Mouse (Mus musculus) retina, postnatal 7 days (tissue): ENCODE measurements around the gene Tsnax.

Experiments
- DNase-seq: peaks from one replicate; pipeline ENCODE4 v3.0.0-alpha.2; 2012; ENCODE audit warnings: low read depth, low spot score

The Tsnax gene

DNA sequence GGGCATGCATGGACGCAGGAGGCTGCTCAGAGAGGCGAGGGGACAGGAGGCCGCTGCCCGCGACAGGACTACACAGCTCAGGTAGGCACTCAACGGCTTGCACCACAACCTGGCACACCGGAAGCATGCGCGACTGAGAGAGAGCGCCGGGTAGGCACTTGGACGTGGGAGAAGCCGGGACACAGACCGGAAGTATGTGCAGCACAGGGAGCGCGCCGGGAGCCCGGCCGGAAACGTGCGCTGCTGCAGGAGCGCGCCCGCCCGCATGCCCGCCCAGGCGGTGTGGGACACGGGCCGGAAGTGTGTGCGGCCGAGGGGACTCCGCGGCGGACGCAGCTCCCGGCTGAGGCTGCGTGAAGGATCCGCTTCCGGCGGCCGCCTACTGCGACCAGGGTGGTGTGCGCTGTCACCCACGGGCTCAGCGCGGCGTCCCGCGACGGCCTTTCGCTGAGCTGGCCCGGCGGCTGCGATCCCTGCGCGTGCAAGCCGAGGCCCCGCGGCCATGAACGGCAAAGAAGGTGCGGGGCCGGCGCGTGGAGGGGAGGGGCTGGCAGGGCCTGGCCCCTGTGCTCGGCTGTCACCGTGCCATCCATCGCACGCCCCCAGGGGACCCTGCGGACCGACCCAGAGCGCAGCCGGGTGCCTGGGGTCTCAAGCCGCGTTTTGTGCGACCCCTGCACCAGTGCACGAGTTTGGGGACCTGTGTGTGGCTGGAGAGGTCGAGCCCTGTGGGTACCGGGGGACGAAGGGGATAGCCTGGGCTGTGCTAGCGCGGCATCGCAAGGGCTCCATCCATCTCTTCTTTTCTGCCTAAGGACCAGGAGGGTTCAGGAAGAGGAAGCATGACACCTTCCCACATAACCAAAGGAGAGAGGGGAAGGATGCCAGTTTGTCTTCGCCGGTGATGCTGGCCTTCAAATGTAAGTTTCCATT, at the start of gene Tsnax:
TSS of gene Tsnax (plus strand) at position 303 of the 933 bp plus-strand sequence.
- DNase-seq = peak; percentile 85

DNA sequence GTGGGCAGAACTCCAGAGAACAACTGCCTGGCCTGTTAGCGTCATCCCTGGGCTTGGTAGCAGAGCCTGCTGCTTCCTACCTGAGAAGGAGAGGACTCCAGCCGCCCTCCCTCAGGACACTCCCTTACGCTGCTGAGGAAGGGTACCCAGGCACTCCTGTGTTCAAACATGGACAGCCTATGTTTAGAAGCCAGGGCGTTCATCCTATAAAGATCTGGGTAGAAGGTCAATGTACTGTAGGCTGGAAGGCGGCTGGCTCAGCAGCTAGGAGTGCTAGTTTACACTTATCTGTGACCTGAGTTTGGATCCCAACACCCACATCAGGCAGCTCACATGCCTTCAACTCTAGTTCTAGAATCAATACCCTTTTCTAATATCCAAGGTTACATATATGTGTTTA, 49.6 kb upstream of the Tsnax start:
- no peak for DNase-seq

DNA sequence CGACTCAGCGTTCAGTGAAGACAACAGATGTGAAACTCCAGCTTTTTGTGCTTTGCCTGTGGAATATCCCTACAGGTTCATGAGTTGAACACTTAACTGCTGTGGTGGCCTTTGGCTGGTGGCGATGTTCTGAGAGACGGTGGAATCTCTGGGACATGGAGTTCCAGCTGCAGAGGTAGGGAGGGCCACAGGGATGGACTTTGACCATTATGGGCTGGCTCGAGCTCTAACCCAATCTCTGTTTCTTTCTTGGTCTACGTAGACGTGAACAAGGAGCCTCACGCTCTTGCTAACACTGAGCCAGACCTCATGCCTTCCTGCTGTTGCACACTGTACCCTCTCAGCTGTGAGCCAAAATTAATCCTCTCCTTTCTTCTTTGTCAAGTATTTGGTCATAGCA, 47.8 kb upstream of the Tsnax start:
- no peak for DNase-seq

DNA sequence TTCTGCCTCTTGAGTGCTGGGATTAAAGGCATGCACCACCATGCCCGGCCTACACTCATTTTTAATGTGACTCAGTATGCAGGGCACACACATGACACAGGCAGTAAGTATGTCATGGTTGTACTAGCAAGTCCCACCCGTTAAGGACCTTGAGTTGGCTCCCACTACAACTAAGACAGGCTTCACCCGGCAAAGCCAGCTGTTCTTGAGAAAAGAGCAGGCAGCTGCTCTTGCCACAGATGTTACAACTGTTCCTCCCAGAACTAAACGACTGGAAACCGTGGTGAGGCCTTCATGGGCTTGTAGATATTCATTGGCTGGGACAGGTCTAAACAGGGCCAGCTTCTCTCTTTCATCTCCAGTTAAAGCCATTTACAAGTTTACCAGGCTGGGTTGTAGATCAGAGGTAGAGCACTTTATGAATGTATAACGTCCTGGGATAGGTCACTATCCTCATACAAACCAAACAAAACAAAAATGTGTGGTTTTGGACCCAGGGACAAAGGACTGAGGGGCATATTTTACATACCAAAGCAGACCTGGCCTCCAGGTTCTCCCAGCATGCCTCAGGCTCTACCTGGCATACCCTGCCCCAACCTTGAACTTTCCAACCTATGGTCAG, 42.4 kb upstream of the Tsnax start:
- no peak for DNase-seq

DNA sequence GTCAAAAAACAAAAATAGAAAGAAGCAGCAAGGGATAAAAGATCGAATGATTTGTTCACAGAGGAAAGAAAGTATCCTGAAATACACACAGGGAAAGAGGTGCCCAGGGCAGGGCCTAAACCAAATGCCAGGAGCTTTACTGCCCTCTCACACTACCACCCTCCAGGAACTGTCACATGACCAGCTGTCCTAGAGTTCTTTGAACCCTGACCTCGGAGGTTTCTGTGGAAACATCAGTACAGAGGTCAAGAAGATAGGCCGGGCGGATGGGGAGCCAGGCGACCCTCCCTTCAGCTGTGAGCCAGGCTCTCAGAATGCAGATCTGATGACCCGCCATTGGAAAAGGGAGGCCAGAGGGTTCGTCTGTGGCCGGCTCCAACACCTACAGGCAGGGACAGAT, 39.6 kb upstream of the Tsnax start:
- DNase-seq = no peak

DNA sequence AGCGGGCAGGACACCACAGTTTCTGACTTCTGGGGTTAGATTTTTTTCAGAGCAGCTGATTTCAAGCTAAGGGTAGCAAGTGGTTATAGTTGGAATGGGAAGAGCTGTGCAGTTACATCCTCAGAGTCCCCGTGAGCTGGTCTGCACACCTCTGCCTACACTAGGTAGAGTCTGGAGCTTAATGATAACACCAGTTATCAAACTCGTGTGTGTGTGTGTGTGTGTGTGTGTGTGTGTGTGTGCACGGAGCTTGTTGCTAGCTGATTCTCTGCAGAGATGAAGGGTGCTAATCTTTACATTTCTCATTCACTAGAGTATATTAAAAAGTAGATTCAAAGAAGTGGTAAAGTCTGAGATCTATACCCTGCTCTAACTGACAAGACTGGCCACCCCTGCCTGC, 38.5 kb upstream of the Tsnax start:
- no peak for DNase-seq

DNA sequence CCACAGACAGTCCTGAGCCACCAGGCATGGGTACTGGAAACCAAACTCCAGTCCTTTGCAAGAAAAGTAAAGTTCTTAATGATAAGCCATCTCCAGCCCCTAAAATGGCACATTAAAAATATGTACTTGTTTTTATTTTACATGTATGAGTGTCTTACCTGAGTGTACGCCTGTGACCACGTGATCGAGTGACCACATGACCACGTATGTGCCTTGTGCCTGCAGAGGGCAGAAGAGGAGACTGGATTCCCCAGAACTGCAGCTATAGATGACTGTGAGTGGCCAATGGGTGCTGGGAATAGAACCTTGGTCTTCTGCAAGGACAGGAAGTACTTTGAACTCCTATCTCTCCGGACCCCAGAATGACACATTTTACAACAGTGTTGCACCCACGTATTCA, 36.6 kb upstream of the Tsnax start:
- DNase-seq = no peak

DNA sequence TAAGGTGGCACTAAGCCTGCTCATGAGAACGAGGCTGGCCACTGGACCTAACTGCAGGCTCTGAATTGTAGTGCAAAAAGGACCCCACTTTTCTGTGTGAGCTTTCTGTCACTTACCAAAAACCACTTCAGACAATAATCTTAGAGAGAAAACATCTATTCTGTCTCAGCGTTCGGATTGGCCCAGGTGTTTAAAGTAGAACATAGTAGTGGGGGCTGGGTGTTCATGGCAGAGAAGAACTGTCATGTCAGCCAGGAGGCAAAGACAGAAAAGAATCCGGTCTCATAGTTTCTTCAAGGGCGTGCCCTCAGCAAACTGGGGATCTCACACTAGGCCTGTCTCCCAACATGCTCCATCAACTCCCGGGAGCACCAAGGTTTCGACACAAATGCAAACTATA, 34.8 kb upstream of the Tsnax start:
- DNase-seq = no peak

DNA sequence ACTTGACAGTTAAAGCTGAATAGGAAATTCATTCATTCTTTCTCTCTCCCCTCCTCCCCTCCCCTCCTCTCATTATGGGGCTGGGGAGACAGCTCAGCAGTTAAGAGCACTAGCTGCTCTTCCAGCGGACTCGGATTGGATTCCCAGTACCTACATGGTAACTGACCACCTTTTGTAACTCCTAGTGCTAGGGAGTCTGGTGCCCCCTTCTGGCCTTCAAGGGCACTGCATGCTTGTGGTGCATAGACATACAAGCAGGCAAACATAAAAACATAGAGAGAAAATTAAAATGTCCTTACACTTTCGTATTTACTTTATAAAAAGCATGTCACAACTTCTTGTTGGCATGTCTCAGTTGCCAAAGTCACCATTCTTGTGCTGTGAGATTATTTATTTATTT, 32.8 kb upstream of the Tsnax start:
- DNase-seq = no peak

DNA sequence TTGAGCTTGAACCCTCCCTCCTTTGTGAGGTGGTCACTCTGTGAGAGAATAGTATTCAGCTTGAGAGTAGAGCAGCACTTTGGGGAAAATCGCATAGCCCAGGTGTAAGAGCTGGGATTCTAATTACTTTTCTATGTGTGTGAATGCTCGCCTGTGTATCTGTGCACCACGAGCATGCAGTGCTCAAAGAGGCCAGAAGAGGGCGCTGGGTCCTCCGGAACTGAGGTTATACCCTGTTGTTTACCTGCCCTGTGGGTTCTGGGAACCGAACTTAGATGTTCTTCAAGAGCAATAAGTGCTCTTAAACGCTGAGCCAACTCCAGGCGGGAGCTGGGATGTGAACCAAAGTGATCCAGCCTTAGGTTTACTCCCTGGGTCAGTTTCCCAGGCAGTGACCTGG, 32.0 kb upstream of the Tsnax start:
- no peak for DNase-seq

DNA sequence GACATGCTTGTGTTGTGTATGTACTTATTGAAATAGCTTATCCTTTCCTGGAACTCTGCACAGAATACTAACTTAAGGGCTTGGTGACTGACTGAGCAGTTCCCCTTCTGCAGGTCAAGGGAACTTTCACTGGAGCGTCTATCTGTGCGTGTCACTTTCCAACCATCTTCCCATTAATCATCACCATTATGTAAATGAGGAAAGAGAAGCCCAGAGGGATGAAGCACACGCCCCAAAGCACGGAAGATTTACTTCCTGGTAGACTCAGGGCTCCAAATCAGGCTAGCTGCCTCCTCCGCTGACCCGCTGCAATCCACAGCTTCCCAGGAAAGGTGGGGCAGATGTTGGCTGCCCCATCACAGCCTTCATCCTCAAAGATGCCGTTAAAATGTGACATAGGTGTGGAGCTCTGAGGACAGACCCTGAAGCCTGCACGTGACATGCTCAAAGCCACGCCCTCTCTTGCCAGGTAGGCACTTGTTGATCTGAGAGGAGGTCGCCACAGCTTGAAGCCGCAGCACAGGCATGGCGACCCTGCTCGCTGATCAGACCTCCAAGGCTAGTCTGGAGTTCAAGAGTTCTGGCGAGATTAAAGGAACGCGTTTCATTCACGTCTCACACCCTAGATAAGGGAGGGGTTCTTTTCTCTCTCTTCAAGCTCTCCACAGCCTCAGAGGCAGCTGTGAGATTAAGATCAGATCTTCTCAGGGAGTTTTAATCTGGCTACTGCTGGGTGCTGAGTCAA, 21.7 kb upstream of the Tsnax start:
- peak; percentile 33 for DNase-seq

DNA sequence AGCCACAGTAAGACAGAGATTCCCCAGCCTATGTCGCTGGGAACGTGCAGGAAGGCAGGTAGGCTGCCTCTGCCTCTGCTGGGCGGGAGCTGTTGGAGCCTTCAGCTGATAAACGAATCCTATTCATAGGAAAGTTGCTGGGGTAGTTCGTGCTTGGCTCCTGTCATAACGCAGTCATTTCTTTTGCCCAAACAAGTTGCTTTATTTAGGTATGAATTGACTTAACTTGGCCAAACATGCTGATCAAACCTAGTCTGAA, 21.2 kb upstream of the Tsnax start:
- DNase-seq = no peak

DNA sequence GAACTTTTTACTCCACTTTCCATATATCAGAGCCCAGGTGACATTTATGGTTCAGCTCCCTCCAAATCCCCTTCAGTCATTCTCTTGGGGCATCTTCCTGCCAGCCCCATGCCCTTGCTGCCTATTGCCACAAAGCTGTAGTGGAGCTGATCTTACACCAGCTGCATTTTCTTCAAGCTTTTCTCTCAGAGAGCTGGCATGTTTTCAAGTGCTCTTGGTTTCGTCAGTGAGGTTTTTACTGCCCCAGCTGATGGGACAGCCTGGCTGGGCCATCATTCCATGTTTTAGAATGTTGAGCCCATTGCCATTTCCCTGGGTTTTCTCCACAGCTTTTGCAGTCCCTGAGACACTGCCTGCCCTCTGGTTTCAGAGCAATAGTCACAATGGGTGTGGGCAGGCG, 17.0 kb upstream of the Tsnax start:
- no peak for DNase-seq

DNA sequence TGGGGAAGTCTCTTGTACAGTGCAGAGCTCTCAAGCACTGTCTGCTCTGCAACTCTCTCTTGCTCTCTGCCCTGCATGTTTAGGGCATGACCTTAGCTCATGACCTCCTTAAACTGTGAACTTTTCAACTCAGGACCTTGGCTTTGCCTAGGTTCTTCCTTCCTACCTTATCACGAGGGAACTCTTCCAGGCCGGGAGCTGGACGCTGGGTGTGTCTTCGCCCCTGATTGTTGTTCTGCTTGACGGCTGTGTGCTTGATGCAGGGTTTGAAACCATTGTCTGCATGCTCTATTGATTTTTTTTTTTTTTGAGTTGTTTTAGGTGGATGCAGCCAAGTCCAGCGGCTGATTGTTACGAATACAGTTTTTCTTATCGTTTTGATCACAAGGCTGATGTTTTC, 11.3 kb downstream of the Tsnax start:
- DNase-seq = no peak

DNA sequence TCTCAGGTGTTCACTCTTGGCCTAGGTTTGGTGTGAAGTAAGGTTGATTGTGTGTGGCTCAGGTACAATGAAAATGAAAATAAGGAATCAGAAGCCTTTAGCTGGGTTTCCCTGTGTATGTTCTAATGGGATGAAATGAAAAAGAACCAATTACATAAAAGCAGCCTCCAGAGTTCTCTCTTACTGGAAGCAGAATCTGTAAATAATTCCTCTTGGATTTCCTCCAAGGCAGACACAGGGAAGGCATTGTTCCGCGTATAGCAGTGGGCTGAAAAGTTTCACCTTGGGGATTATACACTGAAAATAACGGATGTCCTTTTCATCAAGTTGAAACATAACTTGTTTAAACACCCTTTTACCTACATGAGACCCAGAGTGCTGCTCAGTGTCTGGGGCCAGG, 14.4 kb downstream of the Tsnax start:
- DNase-seq = no peak

DNA sequence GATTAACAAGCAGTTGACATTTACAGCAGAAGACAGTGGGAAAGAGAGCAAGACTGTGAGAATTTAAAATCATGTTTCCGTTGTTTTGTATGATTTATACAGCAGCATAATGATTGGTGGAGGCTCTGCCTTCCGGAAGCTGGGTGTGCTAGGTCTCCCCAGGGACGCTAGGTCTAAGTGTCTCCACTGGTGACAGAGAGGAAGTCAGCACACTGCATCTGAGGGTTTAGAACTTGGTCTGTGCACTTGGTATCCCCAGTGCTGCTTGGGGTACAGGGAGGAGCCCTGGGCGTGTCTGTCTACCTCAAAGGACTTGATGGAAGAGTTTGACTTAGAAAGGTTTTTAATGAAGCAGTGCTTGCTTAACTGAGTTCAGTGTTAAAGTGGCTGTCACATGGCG, 16.0 kb downstream of the Tsnax start:
- DNase-seq = no peak

DNA sequence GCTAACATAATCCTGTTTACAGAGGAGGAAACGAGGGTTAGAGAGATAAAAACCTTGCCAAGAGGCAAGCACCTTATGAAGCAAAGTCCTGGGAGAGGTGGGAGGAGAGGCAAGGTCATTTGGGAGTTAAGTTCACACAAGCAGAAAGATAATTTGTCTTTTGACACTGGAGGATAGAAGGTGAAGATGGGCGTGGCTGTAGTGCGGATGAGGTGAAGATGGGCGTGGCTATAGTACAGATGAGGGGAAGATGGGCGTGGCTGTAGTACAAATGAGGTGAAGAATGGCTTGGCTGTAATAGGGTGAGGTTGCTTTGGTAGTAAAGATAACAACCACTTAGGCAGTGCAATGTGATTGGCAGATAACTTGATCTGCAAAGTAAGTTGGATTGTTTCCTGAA, 18.5 kb downstream of the Tsnax start:
- no peak for DNase-seq

DNA sequence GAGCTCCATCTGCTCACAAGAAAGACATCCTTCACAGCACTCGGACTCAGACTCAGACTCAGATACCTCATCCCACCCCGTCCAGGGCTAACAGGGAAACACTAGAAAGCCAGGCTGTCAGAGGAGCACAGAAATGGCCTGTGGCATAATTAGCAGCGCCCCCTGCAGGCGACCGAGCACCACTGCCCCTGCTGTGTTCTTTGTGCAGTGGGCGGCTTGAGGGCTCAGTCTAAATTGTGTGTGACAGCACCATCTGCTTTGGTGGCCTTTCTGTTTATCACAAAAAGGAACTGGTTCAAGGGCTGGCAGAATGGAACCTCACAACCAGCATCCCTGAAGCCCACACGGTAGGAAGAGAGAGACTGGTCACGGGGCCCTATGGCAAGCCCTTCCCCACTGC, 21.9 kb downstream of the Tsnax start:
- DNase-seq = peak; percentile 81

DNA sequence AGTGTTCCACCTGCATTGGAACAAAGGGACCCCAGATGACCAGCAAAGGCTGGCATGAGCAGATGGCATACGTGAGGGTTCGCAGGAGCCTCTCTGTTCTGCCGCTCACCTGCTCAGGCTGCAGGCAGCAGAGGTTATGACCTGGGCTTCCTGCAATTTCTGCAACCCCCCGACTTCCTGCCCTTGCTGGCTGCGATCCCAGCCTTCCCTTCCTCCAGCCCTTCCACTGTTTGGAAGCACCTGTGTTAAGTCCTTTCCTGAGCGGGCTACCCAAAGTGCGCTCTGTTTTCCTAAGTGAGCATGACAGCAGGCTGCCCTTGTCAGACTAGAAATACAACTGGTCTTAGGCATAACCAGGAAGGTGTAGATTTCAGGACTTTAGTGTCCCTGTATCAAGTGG, 24.3 kb downstream of the Tsnax start:
- DNase-seq = no peak

DNA sequence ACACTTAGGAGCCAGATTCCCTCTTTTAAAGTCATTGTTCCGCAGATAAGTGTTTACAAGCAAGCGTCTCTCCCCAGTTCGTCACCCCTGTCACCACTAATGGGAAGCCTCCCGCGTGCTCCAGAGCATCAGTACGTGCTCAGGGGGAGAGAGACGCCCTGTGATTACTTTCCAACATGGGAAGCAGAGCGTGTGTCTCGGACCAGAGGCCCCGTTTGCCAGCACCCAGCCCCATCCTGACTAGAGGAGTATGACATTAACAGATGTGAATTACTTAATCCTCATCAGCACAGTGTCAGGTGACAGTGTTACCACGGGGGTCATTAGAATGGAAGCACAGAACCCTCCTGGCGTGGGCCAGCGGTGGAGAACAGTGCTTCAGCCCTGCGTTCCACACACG, 25.9 kb downstream of the Tsnax start:
- no peak for DNase-seq

DNA sequence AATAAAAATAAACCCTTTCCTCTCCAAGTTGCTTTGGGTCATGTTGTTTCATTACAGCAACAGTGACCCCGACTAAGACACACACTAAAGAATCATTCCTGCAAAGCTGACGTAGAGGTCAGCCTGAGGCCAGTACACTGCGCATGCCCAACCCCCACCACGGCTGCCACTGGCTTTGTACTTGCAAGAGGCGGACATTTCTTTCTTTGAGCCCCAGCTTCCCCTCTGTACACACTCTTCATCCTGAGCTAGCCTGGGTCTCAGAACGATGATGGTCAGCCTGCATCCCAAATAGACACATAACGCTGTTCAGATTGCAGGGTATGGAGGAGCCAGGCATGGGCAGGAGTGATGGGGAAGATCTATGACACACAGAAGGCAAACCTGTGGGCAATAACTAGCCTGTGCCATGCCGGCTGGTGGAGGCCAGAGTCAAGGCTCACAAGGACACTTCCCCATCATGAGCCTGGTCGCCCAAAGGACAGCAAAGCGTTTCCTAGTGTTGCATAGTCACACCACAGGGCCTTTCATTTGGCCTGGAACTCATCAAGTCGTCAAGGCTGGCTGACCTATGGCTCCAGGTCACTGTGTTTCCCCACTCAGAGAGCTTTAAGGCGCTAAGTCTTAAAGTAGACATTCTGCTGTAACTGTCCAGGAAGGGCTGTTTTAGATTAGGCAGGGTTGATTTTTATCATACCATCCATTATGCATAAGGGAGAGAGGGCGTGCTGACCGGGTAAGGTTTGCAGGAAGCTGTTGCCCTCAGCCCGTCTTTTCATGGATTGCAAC, 28.0 kb downstream of the Tsnax start:
- DNase-seq = no peak

DNA sequence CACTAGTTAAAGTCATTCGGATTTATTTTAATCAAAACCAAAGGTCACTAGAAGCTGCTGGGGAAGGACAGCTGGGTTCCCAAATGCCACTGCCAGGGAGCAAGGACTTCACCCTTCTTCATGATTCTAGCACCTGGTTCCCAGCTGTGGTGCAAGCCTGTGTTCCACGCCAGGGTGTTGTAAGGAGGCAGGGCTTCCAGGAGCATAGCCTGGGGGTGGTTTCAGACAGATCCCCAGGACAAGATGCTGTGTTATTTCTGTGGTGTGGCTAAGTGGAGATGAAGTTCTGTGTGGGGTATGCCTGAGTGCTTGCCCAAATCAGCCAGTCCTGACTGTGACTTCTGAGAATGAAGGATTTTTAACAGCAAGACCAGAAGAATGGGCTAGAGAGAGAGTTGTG, 28.7 kb downstream of the Tsnax start:
- no peak for DNase-seq
